Mouse (Mus musculus) heart, embryonic 13.5 days (tissue): ENCODE data around the gene Ciao2a. TPM values are rescaled to one million over a fixed set of nuclear protein-coding genes. Genes with fewer than 3 reads are reported as not detected.
A peak's percentile ranks its signal among the peaks of the same experiment; 100 is the strongest.

Source experiments
- ATAC-seq: fragments of 200-750 bp; cut with Nextera tagmentation; 2 replicates; pipeline ENCODE4 v1.8.0; 2017; ENCODE audit warnings: moderate TSS enrichment; ENCODE audit not compliant: insufficient number of reproducible peaks, low FRiP score, low TSS enrichment; ENCODE audit errors: extremely low read depth
- H3K27ac ChIP-seq: fragments of 300-500 bp; sonication (generic); replicated peaks from 2 replicates; pipeline ENCODE4 v1.5.1; 2015; ENCODE audit warnings: moderate library complexity, mild to moderate bottlenecking, inconsistent platforms
- H3K27me3 ChIP-seq: fragments of 300-500 bp; sonication (generic); replicated peaks from 2 replicates; pipeline ENCODE4 v1.6.1; 2015; ENCODE audit warnings: mild to moderate bottlenecking, inconsistent platforms
- H3K36me3 ChIP-seq: fragments of 300-500 bp; sonication (generic); 2 replicates; pipeline ENCODE4 v1.6.1; 2015; ENCODE audit warnings: mild to moderate bottlenecking, inconsistent platforms
- H3K4me1 ChIP-seq: fragments of 300-500 bp; sonication (generic); 2 replicates; pipeline ENCODE4 v1.6.1; 2015; ENCODE audit warnings: inconsistent platforms
- H3K4me2 ChIP-seq: fragments of 300-500 bp; sonication (generic); 2 replicates; pipeline ENCODE4 v1.6.1; 2015; ENCODE audit warnings: inconsistent platforms, mild to moderate bottlenecking, moderate library complexity
- H3K4me3 ChIP-seq: fragments of 300-500 bp; sonication (generic); 2 replicates; pipeline ENCODE4 v1.5.1; 2015; ENCODE audit warnings: moderate library complexity, mild to moderate bottlenecking, inconsistent platforms
- H3K9ac ChIP-seq: fragments of 300-500 bp; sonication (generic); 2 replicates; pipeline ENCODE4 v1.6.1; 2015; ENCODE audit warnings: inconsistent platforms, mild to moderate bottlenecking, moderate library complexity
- H3K9me3 ChIP-seq: fragments of 300-500 bp; sonication (generic); 2 replicates; pipeline ENCODE4 v1.6.1; 2016; ENCODE audit warnings: inconsistent platforms
- WGBS: fragments of 180-500 bp; shearing (Covaris S2); methylation state at CpG from one replicate; pipeline ENCODE4 v1.1.7; 2015; ENCODE audit warnings: mixed read lengths; 5-methylcytosine and 5-hydroxymethylcytosine counted together
- polyA plus RNA-seq: library from polyadenylated mRNA; unstranded; fragments of >200 nt; fragmentation: Nextera tagmentation; extraction: Ambion mirVana; gene quantifications from 2 replicates; pipeline ENCODE4 v1.2.1, GENCODE M21; 2015

Ciao2a gene
- polyA plus RNA-seq, 1 experiment from 2014 or later: 152 TPM

DNA sequence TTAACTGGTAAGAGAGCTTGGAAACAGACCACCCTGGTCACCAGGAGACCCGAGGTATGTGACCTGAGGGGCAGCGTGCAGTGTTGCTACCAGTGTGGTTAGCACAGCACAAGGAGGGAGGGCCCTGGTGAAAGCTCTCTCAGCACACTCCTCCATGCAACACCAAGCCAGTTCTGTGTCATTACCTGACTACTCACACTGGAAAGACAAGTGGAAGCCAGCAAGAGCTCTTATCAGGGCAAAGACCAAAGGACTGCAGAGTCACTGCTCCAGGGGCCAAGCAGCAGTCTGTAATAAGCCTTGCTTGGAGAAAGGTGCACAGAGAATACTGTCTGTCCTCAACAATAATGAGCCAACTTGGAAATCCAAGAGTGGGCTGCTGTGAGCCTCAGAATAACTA is 33.7 kb upstream of the Ciao2a start:
- Histone ChIP-seq H3K4me1 (peaks cover 21% of the 10 kb centered on the region), H3K27ac (0 out of 2 replicates have a peak overlapping the region, but pooled peaks have one; percentile 26), H3K4me2 (no peak overlapping the region), H3K9me3 (no peaks in the 10 kb centered on the region), H3K9ac (no peak overlapping the region), H3K36me3 (peaks cover 98% of the 10 kb centered on the region), H3K27me3 (no peaks in the 10 kb centered on the region), H3K4me3 (no peak overlapping the region)
- ATAC-seq: no peak
- 57% methylated on average over 2 of the region's 2 CpGs for WGBS

DNA sequence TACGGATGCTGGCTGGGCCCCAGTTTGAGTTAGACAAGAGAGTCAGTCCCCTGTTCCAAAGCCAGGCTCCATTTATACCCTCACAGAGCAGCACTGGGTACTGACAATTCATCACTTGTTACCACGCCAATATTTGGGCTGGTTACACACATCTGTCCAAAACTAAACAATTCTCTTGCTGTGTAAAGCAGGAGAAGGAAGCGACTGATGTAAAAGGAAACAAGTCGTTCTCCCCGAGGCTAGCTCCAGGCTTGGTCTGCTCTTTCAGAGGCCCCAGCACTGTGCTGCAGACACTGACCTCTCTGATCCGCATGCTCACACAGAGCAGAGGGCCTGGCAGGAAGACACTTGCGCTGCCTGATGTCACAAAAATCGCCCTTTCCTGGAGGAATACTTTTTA is 24.8 kb upstream of the Ciao2a start:
- Histone ChIP-seq H3K4me3 (no peak overlapping the region), H3K4me2 (no peak overlapping the region), H3K36me3 (peaks cover 89% of the 10 kb centered on the region), H3K27me3 (no peaks in the 10 kb centered on the region), H3K4me1 (no peaks in the 10 kb centered on the region), H3K9me3 (no peaks in the 10 kb centered on the region), H3K9ac (no peak overlapping the region), H3K27ac (no peak overlapping the region)
- WGBS: 85% methylated on average over 8 of the region's 8 CpGs
- no peak for ATAC-seq

- Histone ChIP-seq H3K27ac (no peak overlapping the region), H3K27me3 (no peaks in the 10 kb centered on the region), H3K4me3 (no peak overlapping the region), H3K4me1 (no peaks in the 10 kb centered on the region), H3K4me2 (no peak overlapping the region), H3K36me3 (peaks cover 89% of the 10 kb centered on the region), H3K9ac (no peak overlapping the region), H3K9me3 (no peaks in the 10 kb centered on the region)
- WGBS: 91% methylated on average over 6 of the region's 6 CpGs
- no peak for ATAC-seq
Observed at GRCm38 (mm10) chr9:66102668-66103067, 23.7 kb upstream of the Ciao2a start.

DNA sequence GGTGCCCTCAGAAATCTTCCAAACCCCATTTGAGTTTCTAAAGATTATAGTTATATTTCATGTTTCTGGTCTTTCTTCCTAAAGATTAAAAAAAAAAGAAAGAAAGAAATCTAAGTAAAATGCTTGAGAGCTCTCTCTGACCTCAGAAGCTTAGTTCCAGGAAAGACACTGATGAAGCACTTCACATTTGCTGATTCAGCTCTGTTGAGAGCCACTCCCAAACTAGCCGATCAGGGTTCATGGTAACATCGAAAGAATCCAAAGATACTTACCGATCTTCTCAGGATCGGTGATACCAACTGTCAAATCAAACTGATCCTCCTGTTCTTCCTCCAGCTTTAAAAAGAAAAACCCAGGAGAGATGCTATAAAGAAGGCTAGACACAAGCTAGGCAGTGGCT is 21.8 kb upstream of the Ciao2a start:
- no peak overlapping the region for H3K9ac ChIP-seq
- 87% methylated on average over 4 of the region's 4 CpGs for WGBS
- H3K4me2 ChIP-seq: no peak overlapping the region
- H3K27ac ChIP-seq: no peak overlapping the region
- H3K9me3 ChIP-seq: no peaks in the 10 kb centered on the region
- ATAC-seq: no peak
- H3K4me1 ChIP-seq: no peaks in the 10 kb centered on the region
- H3K36me3 ChIP-seq: peaks cover 95% of the 10 kb centered on the region
- H3K27me3 ChIP-seq: no peaks in the 10 kb centered on the region
- no peak overlapping the region for H3K4me3 ChIP-seq

GRCm38 (mm10) chr9:66105168-66105567 is 21.2 kb upstream of the Ciao2a start:
- no peaks in the 10 kb centered on the region for H3K9me3 ChIP-seq
- no peak for ATAC-seq
- H3K9ac ChIP-seq: no peak overlapping the region
- 84% methylated on average over 8 of the region's 8 CpGs for WGBS
- peaks cover 96% of the 10 kb centered on the region for H3K36me3 ChIP-seq
- no peak overlapping the region for H3K4me3 ChIP-seq
- H3K4me1 ChIP-seq: no peaks in the 10 kb centered on the region
- H3K4me2 ChIP-seq: no peak overlapping the region
- no peak overlapping the region for H3K27ac ChIP-seq
- H3K27me3 ChIP-seq: no peaks in the 10 kb centered on the region

DNA sequence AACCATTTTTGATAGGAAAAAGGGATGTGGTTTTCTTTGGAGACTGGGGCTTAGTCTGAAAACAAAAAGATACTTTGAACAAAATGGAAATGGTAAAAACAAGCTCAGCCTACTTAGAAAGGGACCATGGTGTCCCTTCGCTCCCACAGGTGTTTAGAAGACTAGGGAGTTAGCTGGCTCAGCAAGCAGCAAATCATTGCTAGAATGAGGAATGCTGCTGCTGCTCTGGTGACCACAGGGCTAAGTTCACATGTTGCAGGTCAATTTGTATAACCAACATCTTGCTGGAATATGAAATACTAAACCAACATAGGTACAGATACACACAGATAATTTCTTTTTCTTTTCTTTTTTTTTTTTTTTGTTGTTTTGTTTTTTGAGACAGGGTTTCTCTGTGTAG is 16.8 kb upstream of the Ciao2a start:
- no peak overlapping the region for H3K4me3 ChIP-seq
- no peak overlapping the region for H3K9ac ChIP-seq
- H3K4me1 ChIP-seq: peaks cover 4% of the 10 kb centered on the region; the same call in 1 of the 2 replicates
- H3K27ac ChIP-seq: no peak overlapping the region
- no peak overlapping the region for H3K4me2 ChIP-seq
- WGBS: 88% methylated on average over 1 of the region's 1 CpGs
- no peaks in the 10 kb centered on the region for H3K27me3 ChIP-seq
- no peaks in the 10 kb centered on the region for H3K9me3 ChIP-seq
- no peak for ATAC-seq
- peaks cover 72% of the 10 kb centered on the region for H3K36me3 ChIP-seq

DNA sequence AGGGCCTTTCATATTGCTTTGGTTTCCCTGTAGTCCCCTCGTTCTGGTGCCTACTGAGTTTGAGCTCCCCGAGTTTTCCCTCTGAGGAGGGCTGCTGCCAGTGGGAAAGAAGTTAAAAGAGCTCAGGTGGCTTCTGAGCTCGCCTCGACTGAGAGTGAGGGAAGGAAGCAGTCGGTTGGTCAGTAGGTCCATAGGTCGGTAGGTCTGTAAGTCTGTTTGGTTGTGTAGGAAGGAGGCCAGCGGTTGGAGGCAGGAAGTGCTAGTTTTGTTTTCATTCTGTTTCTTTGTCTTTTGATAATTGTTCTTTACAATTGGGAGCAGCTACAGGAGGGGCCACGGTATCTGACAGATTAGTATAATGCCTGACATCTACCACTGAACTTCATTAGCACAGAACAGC is 16.3 kb upstream of the Ciao2a start:
- no peak overlapping the region for H3K9ac ChIP-seq
- H3K36me3 ChIP-seq: peaks cover 72% of the 10 kb centered on the region
- H3K27ac ChIP-seq: no peak overlapping the region
- H3K27me3 ChIP-seq: no peaks in the 10 kb centered on the region
- ATAC-seq: no peak
- peaks cover 4% of the 10 kb centered on the region; the same call in 1 of the 2 replicates for H3K4me1 ChIP-seq
- no peaks in the 10 kb centered on the region for H3K9me3 ChIP-seq
- 67% methylated on average over 8 of the region's 8 CpGs for WGBS
- H3K4me2 ChIP-seq: no peak overlapping the region
- H3K4me3 ChIP-seq: no peak overlapping the region

DNA sequence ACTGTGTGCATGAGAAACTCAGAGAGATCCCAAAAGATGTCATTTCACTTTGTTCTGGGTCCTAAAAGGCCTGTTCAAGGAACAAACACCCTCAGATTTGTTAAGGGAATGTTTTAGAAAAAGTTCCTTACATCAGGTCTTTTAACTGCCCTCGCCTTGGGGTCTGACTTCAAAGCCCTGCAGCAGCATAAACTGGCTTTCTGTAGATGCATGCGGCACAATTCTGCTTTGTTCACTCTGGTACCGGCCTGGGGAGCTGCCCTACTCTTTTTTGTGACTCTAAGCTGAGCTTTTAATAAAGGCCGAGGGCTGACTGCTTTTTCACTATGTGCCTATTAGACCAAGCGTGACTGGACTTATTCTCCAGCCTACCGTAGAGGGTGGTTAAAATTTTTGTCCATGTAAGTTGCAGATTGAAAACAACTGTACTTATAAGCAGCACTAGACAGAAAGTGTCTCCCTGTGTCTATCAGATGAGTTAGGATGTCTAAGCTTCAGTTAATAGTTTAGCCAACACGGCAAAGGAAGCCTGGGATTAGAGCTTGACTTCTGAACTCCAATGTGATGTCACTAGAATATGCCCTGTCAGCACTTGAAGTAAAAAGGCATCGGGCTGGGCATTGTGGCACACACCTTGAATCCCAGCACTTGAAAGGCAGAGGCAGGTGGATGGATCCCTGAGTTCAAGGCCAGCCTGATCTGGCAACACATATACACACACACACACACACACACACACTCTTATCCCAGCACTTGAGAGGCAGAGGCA is 15.6 kb upstream of the Ciao2a start:
- peaks cover 71% of the 10 kb centered on the region for H3K36me3 ChIP-seq
- no peaks in the 10 kb centered on the region for H3K27me3 ChIP-seq
- H3K9ac ChIP-seq: no peak overlapping the region
- ATAC-seq: no peak
- H3K9me3 ChIP-seq: no peaks in the 10 kb centered on the region
- H3K4me1 ChIP-seq: peaks cover 4% of the 10 kb centered on the region; the same call in 1 of the 2 replicates
- 85% methylated on average over 8 of the region's 8 CpGs for WGBS
- H3K27ac ChIP-seq: no peak overlapping the region
- H3K4me3 ChIP-seq: no peak overlapping the region
- no peak overlapping the region for H3K4me2 ChIP-seq

DNA sequence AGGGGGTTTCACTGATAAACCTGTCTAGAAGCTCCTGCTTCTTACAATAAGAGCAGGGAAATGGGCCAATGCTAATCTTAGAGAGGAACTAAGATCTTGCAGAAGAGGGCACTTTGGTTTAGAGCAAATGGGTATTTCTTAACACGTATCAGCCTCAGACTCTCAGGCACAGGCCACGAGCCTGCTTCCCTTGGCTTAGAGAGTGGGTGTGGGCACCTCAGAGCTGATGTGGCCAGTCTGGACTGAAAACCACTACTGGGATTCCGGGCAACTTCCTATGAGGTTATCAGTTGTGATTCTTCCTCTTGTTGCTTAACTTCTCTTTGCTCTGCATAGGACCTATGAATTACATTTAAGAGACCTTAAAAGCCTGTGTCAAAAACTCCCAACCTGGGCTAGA is 12.1 kb upstream of the Ciao2a start:
- H3K9me3 ChIP-seq: no peaks in the 10 kb centered on the region
- peaks cover 4% of the 10 kb centered on the region; the same call in 1 of the 2 replicates for H3K4me1 ChIP-seq
- no peaks in the 10 kb centered on the region for H3K27me3 ChIP-seq
- no peak overlapping the region for H3K4me3 ChIP-seq
- no peak for ATAC-seq
- H3K36me3 ChIP-seq: peaks cover 37% of the 10 kb centered on the region
- H3K9ac ChIP-seq: no peak overlapping the region
- no peak overlapping the region for H3K4me2 ChIP-seq
- no peak overlapping the region for H3K27ac ChIP-seq
- 81% methylated on average over 3 of the region's 3 CpGs for WGBS

DNA sequence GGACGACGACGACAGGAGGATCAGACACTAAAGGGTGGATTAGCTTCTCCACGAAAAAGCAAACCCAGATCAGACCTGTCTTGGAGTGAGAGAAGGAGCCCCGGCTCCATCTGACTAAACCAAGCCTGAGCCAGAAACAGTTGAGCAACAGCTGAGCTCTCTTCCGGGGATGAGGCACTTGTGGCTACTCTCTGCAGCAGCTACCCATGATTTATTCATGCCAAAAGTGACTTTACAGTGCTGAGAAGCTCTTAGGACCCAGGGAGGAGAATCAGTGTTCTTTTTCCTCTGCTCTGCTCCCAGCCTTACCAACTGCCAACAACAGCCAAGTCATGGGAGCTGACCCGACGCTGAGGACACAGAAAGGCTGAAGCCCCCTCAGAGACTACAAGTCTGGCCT is 9.5 kb upstream of the Ciao2a start:
- Histone ChIP-seq H3K27me3 (no peaks in the 10 kb centered on the region), H3K36me3 (peaks cover 29% of the 10 kb centered on the region), H3K4me2 (no peak overlapping the region), H3K4me3 (no peak overlapping the region), H3K9ac (no peak overlapping the region; the same call in 1 of the 2 replicates), H3K9me3 (no peaks in the 10 kb centered on the region), H3K4me1 (peaks cover 5% of the 10 kb centered on the region; the same call in 1 of the 2 replicates), H3K27ac (0 out of 2 replicates have a peak overlapping the region, but pooled peaks have one; percentile 15)
- no peak for ATAC-seq
- WGBS: 58% methylated on average over 8 of the region's 8 CpGs

DNA sequence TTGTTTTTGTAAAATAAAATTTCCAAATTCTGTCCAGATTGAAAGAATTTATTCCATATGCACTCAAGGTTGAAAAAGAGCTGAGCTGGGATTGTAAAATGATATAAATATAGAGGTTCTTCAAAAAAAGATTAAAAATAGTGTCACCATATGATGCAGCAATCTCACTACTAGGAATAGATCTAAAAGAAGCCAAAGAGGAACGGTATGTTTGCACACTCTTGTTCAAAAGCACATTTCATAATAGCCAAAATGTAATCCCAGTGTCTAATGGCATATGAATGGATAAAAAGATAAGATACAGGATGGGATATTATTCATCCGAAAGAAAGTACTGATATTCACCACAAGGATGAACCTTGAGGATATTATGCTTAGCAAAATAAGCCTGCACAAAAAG is 6.9 kb upstream of the Ciao2a start:
- no peak overlapping the region for H3K9ac ChIP-seq
- no peak overlapping the region for H3K4me2 ChIP-seq
- no peaks in the 10 kb centered on the region for H3K27me3 ChIP-seq
- H3K4me1 ChIP-seq: peaks cover 20% of the 10 kb centered on the region
- H3K9me3 ChIP-seq: no peaks in the 10 kb centered on the region
- H3K4me3 ChIP-seq: no peak overlapping the region
- H3K36me3 ChIP-seq: peaks cover 16% of the 10 kb centered on the region
- ATAC-seq: no peak
- H3K27ac ChIP-seq: no peak overlapping the region
- 82% methylated on average over 2 of the region's 2 CpGs for WGBS

- no peak overlapping the region for H3K4me3 ChIP-seq
- no peaks in the 10 kb centered on the region for H3K27me3 ChIP-seq
- ATAC-seq: no peak
- H3K4me2 ChIP-seq: no peak overlapping the region
- WGBS: 80% methylated on average over 4 of the region's 4 CpGs
- H3K27ac ChIP-seq: no peak overlapping the region
- H3K4me1 ChIP-seq: peaks cover 23% of the 10 kb centered on the region
- peaks cover 11% of the 10 kb centered on the region for H3K36me3 ChIP-seq
- H3K9me3 ChIP-seq: no peaks in the 10 kb centered on the region
- H3K9ac ChIP-seq: no peak overlapping the region
Observed at GRCm38 (mm10) chr9:66120106-66120505, 6.3 kb upstream of the Ciao2a start.
